Mouse (Mus musculus) megakaryocyte-erythroid progenitor cell, adult 5-6 weeks (primary cell): ENCODE data around the gene Pde4d. TPM values are rescaled to one million over a fixed set of nuclear protein-coding genes. Genes with fewer than 3 reads are reported as not detected.
A peak's percentile ranks its signal among the peaks of the same experiment; 100 is the strongest.

Experiments
- ATAC-seq: replicated peaks from 2 replicates; pipeline ENCODE4 v1.8.0; 2016; ENCODE audit warnings: mild to moderate bottlenecking, inconsistent platforms; ENCODE audit not compliant: severe bottlenecking, poor library complexity, low FRiP score, low TSS enrichment
- total RNA-seq, 2 experiments: library from RNA; stranded (forward) in 1 of 2; stranded (reverse) in 1 of 2; fragments of 200-1000, 215-1000 nt in 1 of 2; fragments of >200 nt in 1 of 2; fragmentation: Nextera tagmentation in 1 of 2; gene quantifications; 2 replicates each; pipeline ENCODE4 v1.2.3; 2014 to 2017

The Pde4d gene
- total RNA-seq, 2 experiments from 2014 or later, result 52.9 to 108 TPM

- ATAC-seq, result peak; percentile 24; the same call in 1 of the 2 replicates
Measured at GRCm38 (mm10) chr13:109645284-109645909, 1195.6 kb downstream of the Pde4d start.

- ATAC-seq, result no peak
Measured at GRCm38 (mm10) chr13:109645910-109646284, 1196.1 kb downstream of the Pde4d start.

DNA sequence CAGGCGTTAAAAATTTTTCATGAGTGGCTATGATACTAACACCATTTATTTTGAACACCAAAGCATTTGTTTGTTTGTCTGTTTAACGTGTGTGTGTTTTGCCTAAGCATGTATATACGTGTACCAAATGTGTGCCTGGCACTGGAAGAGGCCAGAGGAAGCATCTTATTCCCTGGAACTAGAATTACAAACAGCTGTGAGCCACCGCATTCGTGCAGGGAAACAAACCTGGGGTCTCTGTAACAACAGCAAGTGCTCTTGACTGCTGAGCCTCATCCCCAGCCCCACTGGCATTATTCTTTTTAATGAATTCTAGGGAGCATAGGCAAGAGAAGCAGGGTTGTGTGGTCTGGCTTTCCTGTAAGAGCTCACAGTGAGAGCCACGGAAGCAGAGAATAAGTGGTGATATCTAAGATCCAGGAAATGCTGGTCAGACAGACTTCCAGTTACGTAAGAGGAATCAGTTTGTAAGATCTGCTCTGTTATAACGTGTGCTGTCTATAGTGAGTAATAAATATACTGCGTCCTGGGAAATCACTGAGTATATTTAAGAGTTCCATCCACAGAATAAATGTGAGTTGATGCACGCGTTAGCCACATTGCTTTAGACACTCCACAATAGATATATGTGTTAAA lies 1197.0 kb downstream of the Pde4d start:
- ATAC-seq, result no peak

- peak; percentile 61 for ATAC-seq
Measured at GRCm38 (mm10) chr13:109647479-109648199, 1197.9 kb downstream of the Pde4d start.

DNA sequence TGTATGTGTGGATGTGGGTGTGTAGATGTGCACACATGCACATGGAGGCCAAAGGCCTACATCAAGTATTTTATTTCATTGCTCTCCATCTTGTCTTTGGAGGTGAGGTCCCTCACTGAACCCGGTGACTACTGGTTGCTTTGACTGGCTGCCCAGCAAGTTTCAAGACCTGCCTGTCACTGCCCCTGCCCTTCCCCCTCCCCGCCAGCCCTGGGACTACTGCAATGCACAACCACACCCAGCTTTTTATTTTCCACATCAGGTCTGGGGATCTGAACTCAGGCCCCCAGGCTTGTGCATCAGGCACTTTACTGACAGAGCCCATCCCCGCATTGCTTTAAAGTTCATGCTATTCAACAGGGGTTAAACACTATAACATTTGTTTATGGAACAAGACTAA lies 1198.6 kb downstream of the Pde4d start:
- no peak for ATAC-seq

DNA sequence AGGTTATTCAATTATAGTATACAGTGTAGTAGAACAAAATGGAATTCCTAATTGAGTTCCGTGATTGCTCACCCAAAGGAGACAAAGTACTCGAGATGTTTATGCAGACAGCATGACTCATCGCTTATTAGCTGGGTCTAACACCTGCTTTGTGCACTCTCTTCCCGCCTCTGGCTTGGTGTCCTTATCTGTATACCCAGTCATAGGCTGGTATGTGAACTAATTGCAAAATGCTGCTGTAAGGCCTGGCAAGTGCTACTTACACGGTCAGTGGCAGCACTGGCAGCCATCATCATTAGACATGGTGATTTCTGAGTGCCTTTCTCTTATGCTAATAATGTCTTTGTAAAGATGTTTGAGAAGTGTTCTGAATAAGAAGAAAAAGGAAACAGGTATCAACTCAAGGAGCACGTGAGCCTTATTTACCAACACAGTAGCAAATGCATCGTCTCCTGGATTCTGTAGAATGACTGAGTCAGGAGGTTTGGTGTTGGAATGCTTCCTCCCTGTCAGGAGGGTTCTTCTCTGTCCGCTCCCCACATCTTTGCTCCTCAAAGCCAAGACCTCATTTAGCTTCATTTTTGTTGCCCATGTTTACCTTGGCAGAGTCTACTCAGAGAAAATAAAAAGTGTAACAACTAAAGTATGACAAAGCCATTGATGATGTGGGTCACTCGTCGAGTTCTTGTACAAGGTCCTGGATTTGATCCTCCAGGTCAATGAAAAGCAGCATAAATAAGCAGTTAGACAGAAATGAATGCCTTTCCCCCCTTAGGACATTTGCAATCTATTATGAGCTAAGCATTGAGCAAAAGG lies 1202.2 kb downstream of the Pde4d start:
- peak; percentile 93 for ATAC-seq

DNA sequence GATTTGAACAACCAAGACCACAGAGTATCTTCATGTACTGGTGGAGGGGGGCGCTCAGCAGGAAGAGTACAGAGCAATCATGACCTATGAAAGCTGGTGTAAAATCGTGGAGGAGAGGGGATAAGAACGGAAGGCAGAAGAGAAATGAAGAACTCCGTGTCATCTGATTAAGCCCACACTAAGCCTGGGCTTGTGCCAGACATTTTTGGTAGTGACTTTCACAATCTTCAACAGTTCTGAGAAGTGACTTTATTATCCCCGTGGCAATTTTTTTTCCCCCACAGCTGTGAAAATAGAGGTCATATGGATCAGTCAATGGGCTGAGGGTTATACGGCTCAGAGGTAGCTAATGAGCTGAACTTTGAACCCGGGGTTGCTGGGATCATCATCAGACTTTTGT lies 1202.9 kb downstream of the Pde4d start:
- ATAC-seq, result peak; percentile 23; the same call in 1 of the 2 replicates

DNA sequence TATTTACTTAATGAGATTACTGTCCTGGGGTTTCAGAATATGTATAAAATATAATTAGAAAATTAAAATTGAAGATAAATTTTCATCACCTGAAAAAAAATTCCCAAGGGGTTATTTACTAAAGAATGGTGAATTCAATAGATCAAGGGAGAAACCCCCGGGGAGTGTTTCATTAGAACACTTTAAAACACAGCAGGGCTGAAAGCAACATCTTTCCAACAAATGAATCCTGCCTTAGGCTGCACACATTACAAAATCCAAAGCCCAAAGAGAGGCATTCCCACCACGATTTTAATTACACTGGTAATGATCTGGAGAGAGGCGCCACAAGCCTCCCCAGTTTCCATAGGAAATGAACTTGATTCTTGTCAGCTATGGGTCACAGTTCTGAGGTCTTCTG lies 1205.6 kb downstream of the Pde4d start:
- ATAC-seq, result no peak

DNA sequence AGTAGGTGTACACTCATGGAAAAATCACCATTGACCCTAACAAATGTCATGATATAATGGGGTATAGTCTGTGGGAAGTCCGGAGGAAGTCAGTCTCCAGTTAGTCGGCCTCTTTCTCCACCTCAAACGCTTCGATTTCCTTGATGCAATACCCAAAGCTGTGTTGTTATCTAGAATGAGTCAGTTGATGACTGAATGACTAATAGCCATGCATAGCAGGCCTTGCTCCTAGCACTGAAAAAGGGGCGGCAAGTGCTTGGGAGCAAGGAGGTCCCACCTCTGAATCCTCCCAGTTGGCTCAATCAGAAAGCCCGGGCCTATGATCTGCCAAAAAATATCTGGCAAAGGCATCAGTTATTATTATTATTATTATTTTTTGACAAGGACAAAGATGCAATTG lies 1209.4 kb downstream of the Pde4d start:
- no peak for ATAC-seq

DNA sequence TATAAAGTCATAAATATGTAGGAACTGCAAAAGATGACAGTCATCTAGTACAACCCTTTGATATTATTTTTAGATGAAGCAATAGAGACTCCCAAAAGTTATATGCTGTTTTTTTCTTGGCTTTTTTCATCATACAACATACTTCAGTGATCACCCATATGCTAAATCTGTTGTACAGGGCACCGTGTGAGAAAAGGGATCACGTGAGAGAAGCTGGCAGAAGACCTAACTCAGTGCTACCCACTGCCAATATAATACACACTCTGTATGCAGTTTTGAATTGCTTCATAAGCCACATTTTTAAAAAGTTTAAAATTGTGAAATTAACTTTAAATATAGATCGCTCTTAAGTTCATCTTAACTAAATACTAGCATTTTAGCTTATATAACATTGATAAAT lies 1211.6 kb downstream of the Pde4d start:
- no peak for ATAC-seq

DNA sequence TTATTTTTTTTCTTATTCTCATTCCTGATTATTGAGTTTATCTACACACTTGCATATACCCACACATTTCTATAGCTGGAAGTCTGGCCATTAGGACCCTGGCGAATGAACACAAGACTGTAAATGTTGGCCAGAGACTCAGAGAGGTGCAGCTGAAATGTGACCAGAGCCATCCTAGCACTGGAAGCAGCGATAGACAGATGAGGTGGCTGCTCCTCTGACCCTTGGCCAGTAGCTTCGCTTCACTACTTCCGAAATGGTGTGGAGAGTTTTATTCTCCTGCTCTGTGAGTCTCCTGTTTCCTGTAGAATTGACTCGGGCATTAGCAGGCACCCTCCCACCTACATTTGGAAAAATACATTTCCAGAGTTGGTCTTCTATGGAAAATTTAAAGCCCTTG lies 1212.4 kb downstream of the Pde4d start:
- ATAC-seq, result no peak

DNA sequence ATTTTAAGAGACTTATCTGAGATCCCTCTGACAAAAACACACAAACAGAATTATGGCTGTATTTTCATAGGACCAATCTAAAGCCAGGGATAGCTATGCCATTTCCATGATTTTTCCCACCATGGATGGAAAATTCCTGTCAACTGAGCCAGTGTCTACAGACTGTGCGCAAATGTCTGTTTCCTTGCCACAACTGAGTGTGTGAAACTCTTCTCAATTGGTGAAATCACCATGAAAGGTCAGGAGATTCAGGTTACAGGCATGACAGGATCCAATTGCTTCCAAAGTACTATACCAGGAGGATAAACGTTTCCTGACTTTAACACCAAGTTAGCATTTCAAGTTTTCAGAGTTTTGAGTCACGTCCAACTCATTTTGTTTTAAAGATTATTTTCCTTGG lies 1213.0 kb downstream of the Pde4d start:
- no peak for ATAC-seq

- ATAC-seq, result peak; percentile 22
Measured at GRCm38 (mm10) chr13:109664956-109665802, 1215.4 kb downstream of the Pde4d start.

- ATAC-seq, result peak; percentile 89
Measured at GRCm38 (mm10) chr13:109665803-109666403, 1216.2 kb downstream of the Pde4d start.

- no peak for ATAC-seq
Measured at GRCm38 (mm10) chr13:109669965-109670364, 1220.2 kb downstream of the Pde4d start.

- no peak for ATAC-seq
Measured at GRCm38 (mm10) chr13:109671589-109672347, 1222.0 kb downstream of the Pde4d start.

DNA sequence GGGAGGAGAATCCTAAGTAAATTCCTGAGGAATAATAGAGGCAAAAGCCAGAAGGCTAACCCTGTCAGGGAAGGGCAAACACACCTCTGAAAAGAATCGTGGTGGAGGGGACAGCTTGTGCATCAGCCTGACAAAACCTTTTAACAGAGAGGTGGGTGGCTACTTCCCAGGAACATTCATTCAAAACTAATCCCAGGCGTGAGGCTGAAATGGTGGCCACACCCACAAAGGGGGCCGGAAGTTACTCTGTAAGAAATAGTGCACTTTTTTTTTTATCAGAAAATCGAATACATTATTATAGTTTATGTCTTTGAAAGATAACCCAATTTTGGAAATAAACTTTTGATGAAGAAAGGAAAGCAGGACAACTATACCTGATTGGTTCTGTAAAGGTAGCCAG lies 1227.3 kb downstream of the Pde4d start:
- no peak for ATAC-seq

- peak; percentile 48 for ATAC-seq
Measured at GRCm38 (mm10) chr13:109677617-109678016, 1227.9 kb downstream of the Pde4d start.
